Mouse (Mus musculus): ENCODE data around the gene Dcaf11.

Gene Dcaf11

DNA sequence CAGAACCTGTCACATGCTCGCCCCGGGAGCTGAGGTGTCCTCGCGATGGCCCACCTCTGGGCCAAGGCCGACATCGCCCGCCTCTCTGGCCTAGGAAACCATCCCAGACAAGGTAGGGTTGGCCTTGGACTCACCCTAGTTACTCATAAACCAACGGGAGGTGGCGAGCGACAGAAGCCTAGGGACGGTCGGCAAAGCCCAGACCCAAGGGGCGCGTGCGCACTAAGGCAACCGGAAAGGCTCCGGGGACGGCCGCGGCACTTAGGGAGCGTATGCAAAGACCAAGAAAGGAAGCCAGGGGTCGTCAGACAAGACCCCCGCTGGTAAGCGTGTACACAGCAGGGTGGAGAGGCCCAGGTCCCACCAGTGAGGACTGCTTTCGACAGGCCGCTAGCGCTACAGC lies at the start of gene Dcaf11:
Gene Dcaf11, plus strand, starts transcription at position 208 of the 403 bp plus-strand sequence.
- Histone ChIP-seq H3K27me3 (ENCODE audit: control insufficient read depth, insufficient read depth, low read length, poor library complexity, severe bottlenecking) (no peaks in the 10 kb centered on the region; the same call in 1 of the 2 replicates), H3K36me3 (ENCODE audit: control insufficient read depth, insufficient read depth, low read length, poor library complexity, severe bottlenecking) (peaks cover 10% of the 10 kb centered on the region; the same call in 1 of the 2 replicates)
- DNase-seq (ENCODE audit: low read depth, low spot score) = peak; percentile 93

DNA sequence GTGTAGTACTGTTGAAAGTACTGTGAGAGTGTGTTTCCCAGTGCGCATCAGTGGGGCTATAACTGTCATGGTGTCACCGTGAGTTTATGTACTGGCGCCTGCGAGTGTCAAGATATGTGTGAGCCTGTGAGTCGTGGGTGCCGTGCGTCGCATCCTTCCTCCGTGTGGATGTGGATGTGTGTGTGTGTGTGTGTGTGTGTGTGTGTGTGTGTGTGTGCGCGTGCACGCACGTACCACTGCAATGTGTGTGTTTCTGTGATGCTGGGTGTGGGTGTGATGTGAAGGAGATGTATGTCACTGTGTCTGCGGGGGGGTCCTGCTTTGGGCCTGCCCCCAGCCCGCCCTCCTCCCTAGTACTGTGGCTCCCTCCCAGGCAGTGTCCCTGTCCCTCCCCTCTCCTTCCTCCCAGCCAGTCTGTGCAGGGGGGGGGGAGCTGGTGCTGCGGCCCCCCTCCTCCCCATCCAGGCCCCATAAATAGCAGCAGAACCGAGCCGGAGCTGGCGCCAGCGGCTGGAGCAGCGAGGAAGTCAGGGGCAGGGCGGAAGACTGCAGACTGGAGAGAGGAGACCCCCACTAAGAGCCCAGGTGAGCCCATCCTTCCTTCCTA lies 49.6 kb upstream of the Dcaf11 start, which contains the start of gene Cpne6:
Gene Cpne6, plus strand, starts transcription at position 321 of the 607 bp plus-strand sequence.
- no peak for DNase-seq (ENCODE audit: low read depth, low spot score)
- Histone ChIP-seq H3K27me3 (ENCODE audit: control insufficient read depth, insufficient read depth, low read length, poor library complexity, severe bottlenecking) (no peaks in the 10 kb centered on the region), H3K36me3 (ENCODE audit: control insufficient read depth, insufficient read depth, low read length, poor library complexity, severe bottlenecking) (no peaks in the 10 kb centered on the region)

DNA sequence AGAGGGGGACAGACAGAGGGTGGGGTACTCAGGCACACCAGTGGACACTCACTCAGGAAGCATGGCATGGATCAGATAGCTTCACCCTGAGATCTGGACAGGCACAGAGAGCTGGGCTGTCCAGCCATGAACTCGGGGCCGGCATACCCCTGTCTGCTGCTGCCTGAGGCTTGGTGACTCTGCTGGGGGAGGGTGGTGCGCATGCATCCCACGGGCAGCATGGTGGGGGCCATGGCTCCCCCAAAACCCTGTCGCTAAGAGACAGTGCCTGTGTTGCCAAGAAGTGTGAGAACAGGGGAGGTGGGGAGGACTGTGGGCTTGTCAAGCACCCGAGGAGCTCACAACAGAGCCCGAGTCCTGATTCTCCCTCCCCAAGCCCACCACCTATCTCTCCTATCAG lies 48.8 kb upstream of the Dcaf11 start:
- Histone ChIP-seq H3K27me3 (ENCODE audit: control insufficient read depth, insufficient read depth, low read length, poor library complexity, severe bottlenecking) (no peaks in the 10 kb centered on the region), H3K36me3 (ENCODE audit: control insufficient read depth, insufficient read depth, low read length, poor library complexity, severe bottlenecking) (no peaks in the 10 kb centered on the region)
- no peak for DNase-seq (ENCODE audit: low read depth, low spot score)

DNA sequence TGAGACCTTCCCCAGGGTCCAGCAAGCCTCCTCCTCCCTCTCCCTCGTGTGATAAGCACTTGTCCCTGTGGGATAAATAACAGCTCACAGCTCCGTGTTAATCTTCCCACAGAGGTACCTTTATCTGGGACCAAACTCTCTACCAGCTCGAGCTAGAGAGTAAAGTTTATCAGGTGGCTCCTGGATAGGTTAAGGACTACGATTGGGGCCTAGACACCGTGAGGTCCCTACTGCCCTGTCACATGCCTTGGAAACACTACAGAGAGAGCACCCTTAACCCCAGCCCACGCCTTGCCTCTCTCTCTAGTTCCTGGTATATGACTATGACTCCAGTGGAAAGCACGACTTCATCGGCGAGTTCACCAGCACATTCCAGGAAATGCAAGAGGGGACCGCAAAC lies 45.9 kb upstream of the Dcaf11 start:
- DNase-seq (ENCODE audit: low read depth, low spot score) = no peak
- Histone ChIP-seq H3K36me3 (ENCODE audit: control insufficient read depth, insufficient read depth, low read length, poor library complexity, severe bottlenecking) (no peaks in the 10 kb centered on the region), H3K27me3 (ENCODE audit: control insufficient read depth, insufficient read depth, low read length, poor library complexity, severe bottlenecking) (no peaks in the 10 kb centered on the region)

DNA sequence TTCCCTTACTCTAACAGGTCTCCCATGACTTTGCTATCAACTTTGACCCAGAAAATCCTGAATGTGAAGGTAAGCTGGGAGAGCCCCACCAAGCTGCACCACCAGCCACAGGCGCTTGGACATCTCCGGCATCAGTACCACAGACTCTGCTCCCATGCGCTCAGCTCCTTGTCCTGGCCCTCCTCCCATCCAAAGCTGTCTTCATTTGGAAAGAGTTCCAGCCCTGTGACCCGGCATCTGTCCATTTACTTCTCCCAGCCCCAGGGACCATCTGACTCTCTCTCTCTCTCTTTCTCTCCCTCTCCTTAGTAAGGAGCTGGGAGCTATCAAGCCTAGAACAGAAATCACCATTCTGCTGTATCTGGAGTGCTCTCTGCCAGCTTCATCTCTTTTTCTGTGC lies 44.0 kb upstream of the Dcaf11 start:
- Histone ChIP-seq H3K36me3 (ENCODE audit: control insufficient read depth, insufficient read depth, low read length, poor library complexity, severe bottlenecking) (no peaks in the 10 kb centered on the region), H3K27me3 (ENCODE audit: control insufficient read depth, insufficient read depth, low read length, poor library complexity, severe bottlenecking) (no peaks in the 10 kb centered on the region; the same call in 1 of the 2 replicates)
- DNase-seq (ENCODE audit: low read depth, low spot score) = no peak

DNA sequence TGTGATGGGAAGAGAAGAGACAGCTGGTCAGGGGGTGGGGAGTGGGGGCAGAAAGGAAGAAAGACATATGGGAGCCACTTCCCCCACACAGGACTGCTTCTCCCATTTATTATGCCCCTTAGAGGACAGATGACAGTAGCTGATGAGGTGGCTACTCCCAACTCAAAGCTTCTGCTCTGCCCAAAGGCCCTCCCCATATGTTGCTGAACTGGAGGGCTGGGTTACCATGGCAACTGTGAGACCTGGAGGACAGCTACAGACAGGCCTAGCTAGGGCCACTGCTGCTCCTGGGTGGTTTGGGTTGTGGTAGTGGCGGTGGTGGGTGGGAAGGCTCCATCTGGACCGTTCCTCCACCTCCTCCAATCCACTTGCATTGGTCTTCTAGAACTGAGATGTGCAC lies 40.9 kb upstream of the Dcaf11 start:
- Histone ChIP-seq H3K27me3 (ENCODE audit: control insufficient read depth, insufficient read depth, low read length, poor library complexity, severe bottlenecking) (peaks cover 3% of the 10 kb centered on the region; the same call in 1 of the 2 replicates), H3K36me3 (ENCODE audit: control insufficient read depth, insufficient read depth, low read length, poor library complexity, severe bottlenecking) (no peaks in the 10 kb centered on the region)
- no peak for DNase-seq (ENCODE audit: low read depth, low spot score)

DNA sequence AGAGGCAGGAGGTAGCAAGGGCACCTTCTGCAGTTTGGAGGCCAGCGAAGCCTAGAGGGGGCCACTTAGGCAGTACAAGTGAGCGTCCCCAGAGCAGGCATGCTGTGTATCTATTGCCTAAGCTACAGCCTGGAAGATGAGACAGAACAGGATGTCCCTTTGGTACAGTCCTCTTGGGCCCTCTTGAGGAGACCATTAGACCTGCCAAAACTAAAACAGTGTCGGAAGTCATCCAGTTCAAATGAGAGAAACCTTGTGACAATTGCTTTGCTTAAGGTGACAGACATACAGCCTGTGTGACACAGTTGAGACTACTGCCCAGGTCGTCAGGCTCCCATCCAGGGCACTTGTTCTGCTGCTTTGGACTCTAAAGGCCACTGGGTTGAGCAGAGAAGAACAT lies 40.2 kb upstream of the Dcaf11 start:
- Histone ChIP-seq H3K27me3 (ENCODE audit: control insufficient read depth, insufficient read depth, low read length, poor library complexity, severe bottlenecking) (peaks cover 3% of the 10 kb centered on the region; the same call in 1 of the 2 replicates), H3K36me3 (ENCODE audit: control insufficient read depth, insufficient read depth, low read length, poor library complexity, severe bottlenecking) (no peaks in the 10 kb centered on the region)
- DNase-seq (ENCODE audit: low read depth, low spot score) = no peak

DNA sequence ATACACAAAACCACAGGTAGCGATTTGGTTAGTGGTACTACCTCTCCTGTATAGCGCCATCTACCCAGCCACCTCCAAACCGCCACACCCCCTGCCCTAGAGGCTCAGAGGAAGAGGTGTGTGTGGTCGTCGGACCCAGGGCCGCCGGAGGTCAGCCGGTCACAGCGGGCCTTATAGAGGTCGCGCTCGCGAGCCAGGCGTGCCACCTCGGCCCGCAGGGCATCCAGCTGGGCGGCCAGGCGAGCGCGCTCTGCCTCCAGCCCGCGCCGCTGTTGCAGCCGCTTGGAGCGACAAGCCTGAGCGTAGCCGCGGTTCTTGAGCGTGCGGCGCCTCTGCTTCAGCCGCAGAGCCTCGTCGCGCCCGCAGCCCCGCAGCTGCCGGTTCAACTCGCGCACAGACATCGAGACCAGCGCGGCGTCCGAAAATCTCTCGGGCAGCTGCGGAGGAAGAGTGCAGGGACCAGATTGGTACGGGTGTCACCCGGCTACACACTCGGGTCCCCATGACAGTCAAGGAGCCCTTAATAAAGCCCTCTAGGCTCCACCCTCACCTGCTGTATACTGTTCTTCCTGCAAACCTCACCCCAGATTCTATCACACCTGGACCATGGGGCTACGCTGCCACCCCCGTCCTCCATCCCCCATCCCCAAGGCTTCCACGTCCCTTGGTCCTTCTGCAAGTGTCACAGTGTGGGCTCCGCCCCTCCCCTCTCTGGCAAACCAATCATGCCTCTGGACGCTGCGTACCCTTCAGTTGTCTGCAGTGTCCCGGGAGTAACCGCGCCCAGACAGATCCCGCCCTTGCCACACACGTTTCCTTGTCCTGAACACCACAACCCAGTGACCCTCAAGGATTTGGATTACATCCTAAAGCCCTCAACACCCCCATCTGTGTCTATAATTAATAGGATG lies 39.1 kb upstream of the Dcaf11 start:
- no peaks in the 10 kb centered on the region for H3K36me3 ChIP-seq (ENCODE audit: control insufficient read depth, insufficient read depth, low read length, poor library complexity, severe bottlenecking)
- DNase-seq (ENCODE audit: low read depth, low spot score) = peak; percentile 41
- peaks cover 3% of the 10 kb centered on the region; the same call in 1 of the 2 replicates for H3K27me3 ChIP-seq (ENCODE audit: control insufficient read depth, insufficient read depth, low read length, poor library complexity, severe bottlenecking)

DNA sequence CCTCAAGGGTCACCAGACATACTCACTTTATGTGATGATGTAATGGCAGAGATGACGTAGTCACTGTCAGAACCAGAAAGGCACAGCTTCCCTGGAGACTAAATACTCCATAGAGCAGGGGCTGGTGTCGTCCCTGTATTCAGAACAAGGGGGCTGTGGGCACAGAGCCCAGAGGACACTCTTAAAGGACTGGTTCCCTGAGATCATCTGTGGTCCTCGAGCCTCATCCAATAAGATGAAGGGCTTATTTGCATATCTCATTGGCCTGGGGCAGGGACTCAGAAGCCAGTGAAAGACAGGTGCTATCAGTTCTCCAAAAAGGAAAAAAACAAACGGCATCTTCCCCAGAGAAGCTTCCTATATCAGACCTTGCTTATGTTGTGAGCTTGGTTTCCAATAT lies 35.7 kb upstream of the Dcaf11 start:
- DNase-seq (ENCODE audit: low read depth, low spot score) = no peak
- Histone ChIP-seq H3K27me3 (ENCODE audit: control insufficient read depth, insufficient read depth, low read length, poor library complexity, severe bottlenecking) (peaks cover 3% of the 10 kb centered on the region; the same call in 1 of the 2 replicates), H3K36me3 (ENCODE audit: control insufficient read depth, insufficient read depth, low read length, poor library complexity, severe bottlenecking) (no peaks in the 10 kb centered on the region)

DNA sequence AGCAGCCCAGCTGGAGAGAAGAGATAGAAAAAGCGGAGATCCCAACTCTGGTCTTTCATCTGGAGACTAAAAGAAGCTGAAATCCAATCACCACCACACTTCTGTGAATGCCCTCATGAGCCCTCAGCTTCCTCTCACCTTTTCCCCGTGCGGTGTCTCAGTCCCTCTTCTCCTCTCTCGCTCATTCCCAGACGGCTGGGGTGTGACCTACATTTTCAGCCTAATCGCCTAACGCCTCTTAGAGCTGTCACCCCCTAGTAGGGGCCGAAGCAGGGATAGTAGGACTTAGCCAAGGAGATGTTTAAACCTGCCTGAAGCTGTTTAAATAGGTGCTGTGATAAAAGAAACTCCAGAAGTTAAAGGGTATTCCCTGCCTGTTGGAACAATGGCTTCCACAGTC lies 35.0 kb upstream of the Dcaf11 start, which contains the start of gene Nrl:
Gene Nrl, minus strand, starts transcription at position 197 of the 400 bp plus-strand sequence.
- Histone ChIP-seq H3K36me3 (ENCODE audit: control insufficient read depth, insufficient read depth, low read length, poor library complexity, severe bottlenecking) (no peaks in the 10 kb centered on the region), H3K27me3 (ENCODE audit: control insufficient read depth, insufficient read depth, low read length, poor library complexity, severe bottlenecking) (peaks cover 3% of the 10 kb centered on the region; the same call in 1 of the 2 replicates)
- DNase-seq (ENCODE audit: low read depth, low spot score) = no peak

DNA sequence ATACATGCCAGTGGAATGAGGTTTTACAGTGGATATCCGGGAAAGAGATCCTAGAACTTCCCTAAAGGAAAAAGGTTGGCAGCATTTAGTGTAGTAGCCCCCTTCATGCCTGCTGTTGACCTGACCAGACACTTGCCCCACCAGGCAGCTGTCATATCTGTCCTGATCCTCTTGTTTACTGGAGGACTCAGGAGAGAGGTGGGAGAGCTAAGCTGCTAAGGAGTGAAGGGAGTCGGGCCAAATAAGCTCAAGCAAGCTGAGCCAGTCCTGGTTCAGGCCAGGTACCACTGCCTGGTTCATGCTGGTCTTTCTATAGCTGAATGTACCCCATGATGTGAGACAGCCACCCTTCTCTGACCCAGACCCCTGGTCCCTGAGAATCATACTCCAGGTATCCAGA lies 33.1 kb upstream of the Dcaf11 start:
- no peak for DNase-seq (ENCODE audit: low read depth, low spot score)
- no peaks in the 10 kb centered on the region for H3K36me3 ChIP-seq (ENCODE audit: control insufficient read depth, insufficient read depth, low read length, poor library complexity, severe bottlenecking)
- no peaks in the 10 kb centered on the region for H3K27me3 ChIP-seq (ENCODE audit: control insufficient read depth, insufficient read depth, low read length, poor library complexity, severe bottlenecking)

DNA sequence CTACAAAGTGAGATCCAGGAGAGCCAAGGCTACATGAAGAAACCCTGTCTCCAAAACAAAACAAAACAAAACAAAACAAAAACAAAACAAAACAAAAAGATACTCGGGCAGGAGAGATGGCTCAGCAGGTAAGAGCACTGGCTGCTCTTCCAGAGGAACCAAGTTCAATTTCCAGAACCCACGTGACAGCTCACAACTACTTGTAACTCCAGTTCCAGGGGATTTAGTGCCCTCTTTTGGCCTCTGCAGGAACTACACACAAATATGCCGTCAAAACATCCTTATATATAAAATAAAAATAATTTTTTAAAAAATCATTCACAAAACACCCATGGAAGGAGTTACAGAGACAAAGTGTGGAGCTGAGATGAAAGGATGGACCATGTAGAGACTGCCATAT lies 31.9 kb upstream of the Dcaf11 start:
- DNase-seq (ENCODE audit: low read depth, low spot score) = peak; percentile 77
- Histone ChIP-seq H3K36me3 (ENCODE audit: control insufficient read depth, insufficient read depth, low read length, poor library complexity, severe bottlenecking) (no peaks in the 10 kb centered on the region), H3K27me3 (ENCODE audit: control insufficient read depth, insufficient read depth, low read length, poor library complexity, severe bottlenecking) (no peaks in the 10 kb centered on the region)

DNA sequence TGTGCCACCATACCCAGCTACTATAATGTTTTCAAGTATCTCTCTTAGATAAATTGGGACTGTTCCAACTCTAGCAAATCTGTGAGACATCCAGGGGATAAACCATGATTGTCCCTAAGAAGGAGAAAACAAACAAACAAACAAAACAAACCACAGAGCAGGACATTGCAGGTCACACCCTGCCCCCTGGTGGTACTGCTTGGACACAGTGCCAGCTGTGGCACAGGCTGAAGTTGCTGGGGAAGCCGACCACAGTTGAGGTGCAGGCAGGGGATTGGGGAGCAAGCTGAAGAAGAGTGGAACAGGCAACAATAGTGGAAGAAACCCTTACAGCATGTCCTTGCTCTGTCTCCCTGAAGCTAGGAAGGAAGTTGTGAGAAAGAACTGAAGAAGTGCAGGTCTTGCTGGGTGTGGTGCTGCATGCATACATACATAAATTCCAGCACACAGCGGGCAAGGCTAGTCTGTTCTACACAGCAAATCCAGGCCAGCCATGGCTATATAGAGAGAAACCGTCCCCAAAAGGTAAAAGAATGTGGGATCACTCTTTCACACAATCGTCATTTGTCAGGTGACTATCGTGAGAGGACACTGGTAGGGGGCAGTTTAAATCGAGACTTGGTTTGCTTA lies 23.6 kb upstream of the Dcaf11 start:
- DNase-seq (ENCODE audit: low read depth, low spot score) = peak; percentile 61
- H3K36me3 ChIP-seq (ENCODE audit: control insufficient read depth, insufficient read depth, low read length, poor library complexity, severe bottlenecking) = no peaks in the 10 kb centered on the region
- H3K27me3 ChIP-seq (ENCODE audit: control insufficient read depth, insufficient read depth, low read length, poor library complexity, severe bottlenecking) = no peaks in the 10 kb centered on the region

DNA sequence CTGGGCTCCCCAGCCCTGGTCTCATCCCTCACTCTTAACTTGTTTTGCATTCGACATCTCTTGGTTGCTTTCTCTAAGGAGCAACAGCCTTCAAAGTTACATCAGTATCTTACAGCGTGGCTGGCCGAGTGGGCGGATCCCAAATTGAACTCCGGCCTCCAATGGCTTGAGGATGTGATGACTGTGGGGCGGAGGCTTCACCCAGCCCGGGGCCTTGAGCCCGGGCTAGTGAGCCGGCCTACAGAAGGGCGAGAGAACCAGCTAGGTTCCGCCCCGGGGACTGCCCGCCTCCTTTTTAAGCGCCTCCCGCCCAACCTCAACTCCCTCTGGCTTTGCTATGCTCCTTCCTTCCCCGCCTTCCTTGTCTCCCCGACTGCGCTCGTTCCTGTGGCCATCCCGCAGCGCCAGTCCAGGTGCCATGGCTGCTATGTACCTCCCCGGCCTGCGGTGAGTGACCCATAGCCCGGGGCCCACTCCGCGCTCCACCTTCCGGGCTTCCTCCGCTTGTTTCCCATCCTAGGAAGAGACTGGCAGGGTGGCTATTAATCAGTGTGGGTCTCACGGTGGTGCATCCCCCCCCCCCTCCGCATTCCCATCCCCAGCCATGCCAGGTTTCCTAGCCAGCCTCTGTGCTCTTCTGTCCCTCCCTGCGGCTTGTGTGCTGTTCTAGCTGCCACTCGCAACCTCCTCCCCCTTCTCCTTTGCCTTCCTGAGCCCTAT lies 19.6 kb upstream of the Dcaf11 start, which contains the start of gene Pck2:
Gene Pck2, plus strand, starts transcription at position 200 of the 720 bp plus-strand sequence.
- Histone ChIP-seq H3K36me3 (ENCODE audit: control insufficient read depth, insufficient read depth, low read length, poor library complexity, severe bottlenecking) (peaks cover under 1% of the 10 kb centered on the region; the same call in 1 of the 2 replicates), H3K27me3 (ENCODE audit: control insufficient read depth, insufficient read depth, low read length, poor library complexity, severe bottlenecking) (no peaks in the 10 kb centered on the region)
- DNase-seq (ENCODE audit: low read depth, low spot score) = peak; percentile 87
